Mouse (Mus musculus) lung, embryonic 14.5 days (tissue): ENCODE measurements around the gene Nr4a3. TPM values are rescaled to one million over a fixed set of nuclear protein-coding genes. Genes with fewer than 3 reads are reported as not detected.

Experiments used
- ATAC-seq: fragments of 200-750 bp; cut with Nextera tagmentation; 2 replicates; pipeline ENCODE4 v1.8.0; 2017; ENCODE audit warnings: mild to moderate bottlenecking, moderate TSS enrichment, moderate library complexity; ENCODE audit not compliant: insufficient read depth
- DNase-seq: peaks from one replicate; pipeline ENCODE4 v3.0.0-alpha.2; 2015
- H3K27ac ChIP-seq: fragments of 300-500 bp; sonication (generic); 2 replicates; pipeline ENCODE4 v1.5.1; 2014; ENCODE audit warnings: low read depth, mild to moderate bottlenecking, moderate library complexity
- H3K27me3 ChIP-seq: fragments of 300-500 bp; sonication (generic); 2 replicates; pipeline ENCODE4 v1.6.1; 2014; ENCODE audit warnings: low read length, control low read depth; ENCODE audit not compliant: insufficient read depth
- H3K36me3 ChIP-seq: fragments of 300-500 bp; sonication (generic); 2 replicates; pipeline ENCODE4 v1.6.1; 2014; ENCODE audit warnings: control low read depth; ENCODE audit not compliant: insufficient read depth
- H3K4me1 ChIP-seq: fragments of 300-500 bp; sonication (generic); 2 replicates; pipeline ENCODE4 v1.6.1; 2014; ENCODE audit warnings: antibody characterized with exemption, control low read depth; ENCODE audit not compliant: insufficient read depth
- H3K4me2 ChIP-seq: fragments of 300-500 bp; sonication (generic); 2 replicates; pipeline ENCODE4 v1.6.1; 2014; ENCODE audit warnings: mild to moderate bottlenecking
- H3K4me3 ChIP-seq: fragments of 300-500 bp; sonication (generic); 2 replicates; pipeline ENCODE4 v1.5.1; 2014; ENCODE audit warnings: low read depth, low read length
- H3K9ac ChIP-seq: fragments of 300-500 bp; sonication (generic); 2 replicates; pipeline ENCODE4 v1.6.1; 2014
- H3K9me3 ChIP-seq: fragments of 300-500 bp; sonication (generic); 2 replicates; pipeline ENCODE4 v1.6.1; 2016; ENCODE audit warnings: low read depth, low read length, control low read depth
- CTCF ChIP-seq: IDR thresholded peaks from 2 replicates; pipeline ENCODE4 v1.5.1; 2016; ENCODE audit warnings: antibody characterized with exemption, low read depth
- WGBS: fragments of 180-500 bp; shearing (Covaris S2); extraction: QIAGEN DNeasy Blood & Tissue Kit; methylation state at CpG from one replicate; pipeline ENCODE4 v1.1.7; 2014; 5-methylcytosine and 5-hydroxymethylcytosine counted together
- polyA plus RNA-seq: library from polyadenylated mRNA; unstranded; fragments of >200 nt; fragmentation: Nextera tagmentation; extraction: Ambion mirVana; gene quantifications from 2 replicates; pipeline ENCODE4 v1.2.1, GENCODE M21; 2014

The Nr4a3 gene
- polyA plus RNA-seq, 1 experiment from 2014 or later: 0.22 TPM

- Histone ChIP-seq H3K27ac (no peak overlapping the region), H3K27me3 (no peaks in the 10 kb centered on the region), H3K36me3 (no peaks in the 10 kb centered on the region), H3K4me2 (no peak overlapping the region), H3K4me3 (no peak overlapping the region), H3K9me3 (no peaks in the 10 kb centered on the region), H3K4me1 (peaks cover 11% of the 10 kb centered on the region; the same call in 1 of the 2 replicates), H3K9ac (no peak overlapping the region)
- 33% methylated on average over 8 of the region's 8 CpGs for WGBS
- DNase-seq (no peak), ATAC-seq (no peak)
- TF ChIP-seq CTCF: no peak
Measured at GRCm38 (mm10) chr4:48079285-48080039, 34.5 kb downstream of the Nr4a3 start.

- Histone ChIP-seq H3K27me3 (no peaks in the 10 kb centered on the region), H3K27ac (no peak overlapping the region), H3K9ac (no peak overlapping the region), H3K4me3 (no peak overlapping the region), H3K4me1 (peaks cover 7% of the 10 kb centered on the region; the same call in 1 of the 2 replicates), H3K9me3 (no peaks in the 10 kb centered on the region), H3K36me3 (no peaks in the 10 kb centered on the region), H3K4me2 (no peak overlapping the region)
- TF ChIP-seq CTCF: no peak
- ATAC-seq: no peak
- no peak for DNase-seq
- 87% methylated on average over 4 of the region's 4 CpGs for whole genome bisulfite sequencing
Measured at GRCm38 (mm10) chr4:48083452-48083851, 38.5 kb downstream of the Nr4a3 start.

GRCm38 (mm10) chr4:48086609-48087008 lies 41.7 kb downstream of the Nr4a3 start:
- DNase-seq (no peak), ATAC-seq (no peak)
- no peaks in the 10 kb centered on the region for H3K9me3 ChIP-seq
- WGBS: 76% methylated on average over 6 of the region's 6 CpGs
- H3K9ac ChIP-seq: no peak overlapping the region
- no peak overlapping the region for H3K4me3 ChIP-seq
- TF ChIP-seq CTCF: no peak
- no peaks in the 10 kb centered on the region for H3K36me3 ChIP-seq
- H3K27me3 ChIP-seq: no peaks in the 10 kb centered on the region
- H3K27ac ChIP-seq: no peak overlapping the region
- H3K4me1 ChIP-seq: no peaks in the 10 kb centered on the region
- no peak overlapping the region for H3K4me2 ChIP-seq

- H3K27ac ChIP-seq: no peak overlapping the region
- 77% methylated on average over 6 of the region's 6 CpGs for WGBS
- TF ChIP-seq CTCF: no peak
- ATAC-seq (no peak), DNase-seq (no peak)
- no peaks in the 10 kb centered on the region for H3K4me1 ChIP-seq
- H3K4me3 ChIP-seq: no peak overlapping the region
- H3K36me3 ChIP-seq: no peaks in the 10 kb centered on the region
- H3K9me3 ChIP-seq: no peaks in the 10 kb centered on the region
- H3K9ac ChIP-seq: no peak overlapping the region
- H3K27me3 ChIP-seq: no peaks in the 10 kb centered on the region
- H3K4me2 ChIP-seq: no peak overlapping the region
Measured at GRCm38 (mm10) chr4:48087497-48087896, 42.5 kb downstream of the Nr4a3 start.

- Histone ChIP-seq H3K27me3 (no peaks in the 10 kb centered on the region), H3K36me3 (no peaks in the 10 kb centered on the region), H3K9me3 (no peaks in the 10 kb centered on the region)
Measured at GRCm38 (mm10) chr4:48093221-48093620, 48.3 kb downstream of the Nr4a3 start.

GRCm38 (mm10) chr4:48100217-48100616 lies 55.3 kb downstream of the Nr4a3 start:
- no peak for DNase-seq
- TF ChIP-seq CTCF: no peak
- WGBS: 79% methylated on average over 8 of the region's 8 CpGs
- Histone ChIP-seq H3K9me3 (no peaks in the 10 kb centered on the region), H3K27ac (no peak overlapping the region), H3K36me3 (no peaks in the 10 kb centered on the region), H3K4me3 (no peak overlapping the region), H3K4me2 (no peak overlapping the region), H3K27me3 (no peaks in the 10 kb centered on the region), H3K4me1 (no peaks in the 10 kb centered on the region), H3K9ac (no peak overlapping the region)
- ATAC-seq: no peak

More at GRCm38 (mm10) chr4:48093221-48093620, 48.3 kb downstream of the Nr4a3 start:
- DNase-seq (no peak), ATAC-seq (no peak)
- WGBS: 77% methylated on average over 3 of the region's 3 CpGs
- H3K4me3 ChIP-seq: no peak overlapping the region
- no peak overlapping the region for H3K4me2 ChIP-seq
- no peak overlapping the region for H3K9ac ChIP-seq
- no peak overlapping the region for H3K27ac ChIP-seq
- no peaks in the 10 kb centered on the region for H3K4me1 ChIP-seq
- no peak for TF ChIP-seq CTCF

GRCm38 (mm10) chr4:48101981-48102380 lies 57.0 kb downstream of the Nr4a3 start:
- Histone ChIP-seq H3K27me3 (no peaks in the 10 kb centered on the region), H3K27ac (no peak overlapping the region)
- no peak for ATAC-seq

More at GRCm38 (mm10) chr4:48101981-48102380, 57.0 kb downstream of the Nr4a3 start:
- Histone ChIP-seq H3K4me3 (no peak overlapping the region), H3K9ac (no peak overlapping the region), H3K4me2 (no peak overlapping the region), H3K4me1 (no peaks in the 10 kb centered on the region), H3K9me3 (no peaks in the 10 kb centered on the region), H3K36me3 (no peaks in the 10 kb centered on the region)
- WGBS: 63% methylated on average over 2 of the region's 2 CpGs
- DNase-seq: no peak
- TF ChIP-seq CTCF: no peak
